ENCODE assay signal across 8 mouse cellular contexts in genomic region chr10:81358209-81358608, GRCm38 (mm10). TPM values are rescaled to one million over a fixed set of nuclear protein-coding genes. Genes with fewer than 3 reads are reported as not detected.
DNase-seq lines count a peak whose midpoint lies in the region; ATAC-seq and TF ChIP-seq lines count a peak whose summit lies in the region.

No protein-coding gene starts in this region.

- H3K4me2 ChIP-seq in lung, embryonic 15.5 days = peak overlapping the region; percentile 99
- peak overlapping the region; percentile 95 for H3K4me2 ChIP-seq in limb, embryonic 14.5 days (replicated peaks; ENCODE audit: low read depth, low read length, severe bottlenecking)
- H3K4me2 ChIP-seq in stomach, embryonic 14.5 days (replicated peaks; ENCODE audit: low read depth, low read length) = peak overlapping the region; percentile 96

- no peak for DNase-seq in lung, postnatal 4 days
- DNase-seq in limb, embryonic 14.5 days (ENCODE audit: low spot score) = no peak
- no peak for DNase-seq in layer of hippocampus, postnatal 25 days (ENCODE audit: extremely low spot score in 1 of 2, low spot score in 1 of 2)
- no peak for DNase-seq in adrenal gland, postnatal 25 days
- no peak for DNase-seq in cerebellum, adult 9-10 months

- no peaks in the 10 kb centered on the region for H3K9me3 ChIP-seq in lung, embryonic 15.5 days
- no peaks in the 10 kb centered on the region for H3K9me3 ChIP-seq in limb, embryonic 14.5 days (ENCODE audit: control insufficient read depth, low read length)
- H3K9me3 ChIP-seq in stomach, embryonic 14.5 days (ENCODE audit: control insufficient read depth, low read depth, low read length) = no peaks in the 10 kb centered on the region

- H3K36me3 ChIP-seq in lung, embryonic 15.5 days = no peaks in the 10 kb centered on the region; the same call in 1 of the 2 replicates
- H3K36me3 ChIP-seq in limb, embryonic 14.5 days (ENCODE audit: control insufficient read depth, insufficient read depth, low read length) = peaks cover 13% of the 10 kb centered on the region; the same call in 1 of the 2 replicates
- H3K36me3 ChIP-seq in stomach, embryonic 14.5 days (ENCODE audit: control insufficient read depth, insufficient read depth, low read length) = no peaks in the 10 kb centered on the region

- H3K4me1 ChIP-seq in lung, embryonic 15.5 days = peaks cover 59% of the 10 kb centered on the region
- 0 out of 2 replicates have a peak, but pooled peaks cover 2% of the 10 kb centered on the region for H3K4me1 ChIP-seq in embryonic fibroblast, embryonic 13.5 days (ENCODE audit: control insufficient read depth, insufficient read depth, low read length)
- peaks cover 18% of the 10 kb centered on the region for H3K4me1 ChIP-seq in limb, embryonic 14.5 days (ENCODE audit: control insufficient read depth, insufficient read depth, low read length)
- peaks cover 14% of the 10 kb centered on the region for H3K4me1 ChIP-seq in stomach, embryonic 14.5 days (ENCODE audit: control insufficient read depth, insufficient read depth, low read length)

- no peak for TF ChIP-seq CTCF in embryonic fibroblast, embryonic 13.5 days (IDR thresholded peaks at IDR 0.05; ENCODE audit: borderline replicate concordance, insufficient read depth, low read length)

- TF ChIP-seq POLR2A in embryonic fibroblast, embryonic 13.5 days (IDR thresholded peaks at IDR 0.05; ENCODE audit: low read depth, low read length) = no peak
- no peak for TF ChIP-seq POLR2A in limb, embryonic 14.5 days (IDR thresholded peaks at IDR 0.05; ENCODE audit: borderline replicate concordance, extremely low read depth, insufficient read depth, insufficient read length)

- H3K4me3 ChIP-seq in lung, embryonic 15.5 days = peak overlapping the region; percentile 87
- peak overlapping the region; percentile 67 for H3K4me3 ChIP-seq in embryonic fibroblast, embryonic 13.5 days (ENCODE audit: insufficient read depth, low read length)
- peak overlapping the region; percentile 72 for H3K4me3 ChIP-seq in limb, embryonic 14.5 days (replicated peaks; ENCODE audit: low read length)
- H3K4me3 ChIP-seq in stomach, embryonic 14.5 days (ENCODE audit: low read depth, low read length) = peak overlapping the region; percentile 65

- H3K9ac ChIP-seq in lung, embryonic 15.5 days = peak overlapping the region; percentile 77
- H3K9ac ChIP-seq in limb, embryonic 14.5 days (ENCODE audit: low read depth, low read length, severe bottlenecking) = peak overlapping the region; percentile 72
- 0 out of 2 replicates have a peak overlapping the region, but pooled peaks have one; percentile 62 for H3K9ac ChIP-seq in stomach, embryonic 14.5 days (replicated peaks; ENCODE audit: low read depth, low read length)

- WGBS in lung, embryonic 15.5 days = 22% methylated on average over 4 of the region's 4 CpGs
- 39% methylated on average over 4 of the region's 4 CpGs for WGBS in limb, embryonic 14.5 days
- WGBS in stomach, embryonic 14.5 days = 28% methylated on average over 4 of the region's 4 CpGs

- H3K27me3 ChIP-seq in lung, embryonic 15.5 days = no peaks in the 10 kb centered on the region; the same call in 1 of the 2 replicates
- H3K27me3 ChIP-seq in limb, embryonic 14.5 days (ENCODE audit: control insufficient read depth, insufficient read depth, low read length) = peaks cover 6% of the 10 kb centered on the region
- no peaks in the 10 kb centered on the region; the same call in 1 of the 2 replicates for H3K27me3 ChIP-seq in stomach, embryonic 14.5 days (ENCODE audit: control insufficient read depth, insufficient read depth, low read length)

- H3K27ac ChIP-seq in lung, embryonic 15.5 days = peak overlapping the region; percentile 73
- H3K27ac ChIP-seq in embryonic fibroblast, embryonic 13.5 days (ENCODE audit: insufficient read depth, low read length) = no peak overlapping the region
- no peak overlapping the region for H3K27ac ChIP-seq in limb, embryonic 14.5 days (replicated peaks; ENCODE audit: low read depth, low read length)
- H3K27ac ChIP-seq in stomach, embryonic 14.5 days (ENCODE audit: low read length) = no peak overlapping the region

- no peak for ATAC-seq in lung, embryonic 15.5 days (ENCODE audit: borderline replicate concordance, extremely low read depth, low FRiP score, low TSS enrichment)
- no peak for ATAC-seq in limb, embryonic 14.5 days (ENCODE audit: low FRiP score, low read depth)
- no peak for ATAC-seq in stomach, embryonic 14.5 days (ENCODE audit: insufficient number of reproducible peaks, insufficient read depth, low FRiP score, low read depth)

RNA-seq across cellular contexts. Expression of gene Mfsd12, which starts 0.9 kb away (rescaled TPM):
- polyA plus RNA-seq in lung, embryonic 15.5 days (2015; fragmentation: Nextera tagmentation; extraction: Ambion mirVana) = 17.6 and 20.4 TPM in 2 replicates
- polyA plus RNA-seq in embryonic fibroblast, embryonic 13.5 days (2011; ENCODE audit: insufficient read length, low read depth, missing spikeins) = 5.7 and 6.2 TPM in 2 replicates
- polyA plus RNA-seq in limb, embryonic 14.5 days (2012; rRNA removed) = 12.0 and 18.5 TPM in 2 replicates
- 6.8 and 8.0 TPM in 2 replicates for polyA plus RNA-seq in limb, embryonic 14.5 days (2014; fragmentation: Nextera tagmentation; extraction: Ambion mirVana)
- polyA plus RNA-seq in stomach, embryonic 14.5 days (2014; fragmentation: Nextera tagmentation; extraction: Ambion mirVana) = 4.7 and 4.8 TPM in 2 replicates
- 10 to 100 TPM; 46.6 to 50.7 TPM for total RNA-seq in layer of hippocampus, postnatal 25 days (2021)
- 14.3 and 21.6 TPM in 2 replicates for total RNA-seq in adrenal gland, postnatal 25 days (2021)

RNA-seq across cellular contexts. Expression of gene 4930404N11Rik, which starts 7.4 kb away (rescaled TPM):
- polyA plus RNA-seq in lung, embryonic 15.5 days (2015; fragmentation: Nextera tagmentation; extraction: Ambion mirVana) = 2.0 and 3.0 TPM in 2 replicates
- polyA plus RNA-seq in embryonic fibroblast, embryonic 13.5 days (2011; ENCODE audit: insufficient read length, low read depth, missing spikeins) = 0.61 TPM in 1 of 2 replicates, not detected in the other
- polyA plus RNA-seq in limb, embryonic 14.5 days (2012; rRNA removed) = 0.43 and 0.95 TPM in 2 replicates
- polyA plus RNA-seq in limb, embryonic 14.5 days (2014; fragmentation: Nextera tagmentation; extraction: Ambion mirVana) = 0.37 and 0.41 TPM in 2 replicates
- polyA plus RNA-seq in stomach, embryonic 14.5 days (2014; fragmentation: Nextera tagmentation; extraction: Ambion mirVana) = 0.43 and 0.59 TPM in 2 replicates
- total RNA-seq in layer of hippocampus, postnatal 25 days (2021) = 1 to 10 TPM; 1.1 to 1.2 TPM
- 1.4 and 2.4 TPM in 2 replicates for total RNA-seq in adrenal gland, postnatal 25 days (2021)

RNA-seq across cellular contexts. Expression of gene Hmg20b, which starts 7.9 kb away (rescaled TPM):
- 91.2 and 92.5 TPM in 2 replicates for polyA plus RNA-seq in lung, embryonic 15.5 days (2015; fragmentation: Nextera tagmentation; extraction: Ambion mirVana)
- 75.2 and 81.8 TPM in 2 replicates for polyA plus RNA-seq in embryonic fibroblast, embryonic 13.5 days (2011; ENCODE audit: insufficient read length, low read depth, missing spikeins)
- polyA plus RNA-seq in limb, embryonic 14.5 days (2012; rRNA removed) = 135 and 137 TPM in 2 replicates
- polyA plus RNA-seq in limb, embryonic 14.5 days (2014; fragmentation: Nextera tagmentation; extraction: Ambion mirVana) = 92.9 and 104 TPM in 2 replicates
- 98.6 TPM in 2 replicates for polyA plus RNA-seq in stomach, embryonic 14.5 days (2014; fragmentation: Nextera tagmentation; extraction: Ambion mirVana)
- 10 to 100 TPM; 31.3 to 31.6 TPM for total RNA-seq in layer of hippocampus, postnatal 25 days (2021)
- 102 and 111 TPM in 2 replicates for total RNA-seq in adrenal gland, postnatal 25 days (2021)

RNA-seq across cellular contexts. Expression of gene Gipc3, which starts 15.1 kb away (rescaled TPM):
- 0.07 and 0.10 TPM in 2 replicates for polyA plus RNA-seq in lung, embryonic 15.5 days (2015; fragmentation: Nextera tagmentation; extraction: Ambion mirVana)
- 0.37 and 0.39 TPM in 2 replicates for polyA plus RNA-seq in embryonic fibroblast, embryonic 13.5 days (2011; ENCODE audit: insufficient read length, low read depth, missing spikeins)
- 0.09 and 0.12 TPM in 2 replicates for polyA plus RNA-seq in limb, embryonic 14.5 days (2012; rRNA removed)
- 0.06 TPM in 2 replicates for polyA plus RNA-seq in limb, embryonic 14.5 days (2014; fragmentation: Nextera tagmentation; extraction: Ambion mirVana)
- polyA plus RNA-seq in stomach, embryonic 14.5 days (2014; fragmentation: Nextera tagmentation; extraction: Ambion mirVana) = 0.07 TPM in 1 of 2 replicates, not detected in the other
- total RNA-seq in layer of hippocampus, postnatal 25 days (2021) = 1 to 10 TPM; 1.6 to 1.9 TPM
- 4.5 and 4.7 TPM in 2 replicates for total RNA-seq in adrenal gland, postnatal 25 days (2021)

RNA-seq across cellular contexts. Expression of gene Fzr1, which starts 20.1 kb away (rescaled TPM):
- 110 and 115 TPM in 2 replicates for polyA plus RNA-seq in lung, embryonic 15.5 days (2015; fragmentation: Nextera tagmentation; extraction: Ambion mirVana)
- polyA plus RNA-seq in embryonic fibroblast, embryonic 13.5 days (2011; ENCODE audit: insufficient read length, low read depth, missing spikeins) = 26.4 and 26.7 TPM in 2 replicates
- polyA plus RNA-seq in limb, embryonic 14.5 days (2012; rRNA removed) = 109 and 142 TPM in 2 replicates
- polyA plus RNA-seq in limb, embryonic 14.5 days (2014; fragmentation: Nextera tagmentation; extraction: Ambion mirVana) = 92.8 and 95.5 TPM in 2 replicates
- polyA plus RNA-seq in stomach, embryonic 14.5 days (2014; fragmentation: Nextera tagmentation; extraction: Ambion mirVana) = 81.3 and 88.7 TPM in 2 replicates
- 10 to 100 TPM; 65.9 to 66.6 TPM for total RNA-seq in layer of hippocampus, postnatal 25 days (2021)
- total RNA-seq in adrenal gland, postnatal 25 days (2021) = 49.3 and 51.6 TPM in 2 replicates
